Mouse (Mus musculus) bone marrow, adult 2 months (tissue): ENCODE data around the gene Gpr157. TPM values are rescaled to one million over a fixed set of nuclear protein-coding genes. Genes with fewer than 3 reads are reported as not detected.
A peak's percentile ranks its signal among the peaks of the same experiment; 100 is the strongest.

ENCODE experiments used
- H3K27ac ChIP-seq: fragments of 200-500 bp; 2 replicates; pipeline ENCODE4 v1.5.1; 2012; ENCODE audit warnings: low read depth, mild to moderate bottlenecking, control low read depth, inconsistent platforms, low read length; ENCODE audit not compliant: control insufficient read depth, poor library complexity, insufficient read depth
- H3K4me1 ChIP-seq: fragments of 200-500 bp; 2 replicates; pipeline ENCODE4 v1.6.1; 2011; ENCODE audit warnings: low read length; ENCODE audit not compliant: control insufficient read depth, insufficient read depth
- H3K4me3 ChIP-seq: fragments of 200-500 bp; replicated peaks from 2 replicates; pipeline ENCODE3; 2011; ENCODE audit warnings: mild to moderate bottlenecking, low read depth, low read length, control low read depth; ENCODE audit not compliant: control insufficient read depth
- CTCF ChIP-seq: fragments of 200-500 bp; IDR thresholded peaks from 2 replicates; pipeline ENCODE4 v1.5.1; 2011; ENCODE audit warnings: low read length, control low read depth; ENCODE audit not compliant: control insufficient read depth, insufficient read depth
- POLR2A ChIP-seq: fragments of 200-500 bp; IDR thresholded peaks from 2 replicates; pipeline ENCODE4 v1.6.1; 2011; ENCODE audit warnings: low read depth, mild to moderate bottlenecking, control low read depth, low read length, borderline replicate concordance; ENCODE audit not compliant: control insufficient read depth
- WGBS: fragments of 180-500 bp; shearing (Covaris S2); methylation state at CpG from one replicate; pipeline ENCODE4 v1.1.7; 2018; 5-methylcytosine and 5-hydroxymethylcytosine counted together
- polyA plus RNA-seq: library from polyadenylated mRNA; stranded (reverse); fragments of >200 nt; gene quantifications from 2 replicates; pipeline ENCODE4 v1.2.4, GENCODE M21; 2011; ENCODE audit warnings: low replicate concordance; ENCODE audit not compliant: missing spikeins, insufficient read depth, insufficient read length

Gene Gpr157
- polyA plus RNA-seq, 1 experiment: 1.6 TPM

GRCm38 (mm10) chr4:150049157-150049513 is 38.0 kb upstream of the Gpr157 start:
- 23% methylated on average over 15 of the region's 15 CpGs for WGBS
- TF ChIP-seq POLR2A: no peak
- TF ChIP-seq CTCF: no peak
- no peak overlapping the region for H3K4me3 ChIP-seq
- H3K4me1 ChIP-seq: no peaks in the 10 kb centered on the region
- no peak overlapping the region for H3K27ac ChIP-seq

- H3K27ac ChIP-seq: no peak overlapping the region
- H3K4me3 ChIP-seq: no peak overlapping the region
- no peaks in the 10 kb centered on the region for H3K4me1 ChIP-seq
- 36% methylated on average over 13 of the region's 13 CpGs for WGBS
- TF ChIP-seq POLR2A (no peak), CTCF (peak; percentile 13; the same call in 1 of the 2 replicates)
Observed at GRCm38 (mm10) chr4:150049564-150050226, 37.5 kb upstream of the Gpr157 start.

- TF ChIP-seq CTCF (no peak), POLR2A (no peak)
- Histone ChIP-seq H3K4me3 (no peak overlapping the region), H3K4me1 (peaks cover 1% of the 10 kb centered on the region; the same call in 1 of the 2 replicates), H3K27ac (no peak overlapping the region)
- WGBS: 77% methylated on average over 8 of the region's 8 CpGs
Observed at GRCm38 (mm10) chr4:150051514-150051913, 35.7 kb upstream of the Gpr157 start.

GRCm38 (mm10) chr4:150052380-150052779 is 34.8 kb upstream of the Gpr157 start:
- H3K4me3 ChIP-seq: no peak overlapping the region
- no peak overlapping the region for H3K27ac ChIP-seq
- TF ChIP-seq CTCF (no peak), POLR2A (no peak)
- H3K4me1 ChIP-seq: peaks cover 1% of the 10 kb centered on the region; the same call in 1 of the 2 replicates
- 84% methylated on average over 3 of the region's 3 CpGs for WGBS

GRCm38 (mm10) chr4:150056171-150056570 is 31.0 kb upstream of the Gpr157 start:
- WGBS: 49% methylated on average over 7 of the region's 7 CpGs
- Histone ChIP-seq H3K4me3 (no peak overlapping the region), H3K4me1 (peaks cover 3% of the 10 kb centered on the region; the same call in 1 of the 2 replicates), H3K27ac (no peak overlapping the region)
- TF ChIP-seq POLR2A (no peak), CTCF (no peak)

GRCm38 (mm10) chr4:150057722-150058121 is 29.4 kb upstream of the Gpr157 start:
- Histone ChIP-seq H3K27ac (no peak overlapping the region), H3K4me1 (peaks cover 3% of the 10 kb centered on the region; the same call in 1 of the 2 replicates), H3K4me3 (no peak overlapping the region)
- WGBS: 88% methylated on average over 12 of the region's 12 CpGs
- no peak for TF ChIP-seq CTCF
- no peak for TF ChIP-seq POLR2A

GRCm38 (mm10) chr4:150059841-150060468 is 27.2 kb upstream of the Gpr157 start:
- H3K27ac ChIP-seq: peak overlapping the region; percentile 66
- WGBS: 7% methylated on average over 9 of the region's 9 CpGs

GRCm38 (mm10) chr4:150060469-150061170 is 26.5 kb upstream of the Gpr157 start:
- 31% methylated on average over 23 of the region's 23 CpGs for WGBS
- TF ChIP-seq POLR2A (no peak), CTCF (no peak)
- Histone ChIP-seq H3K4me3 (no peak overlapping the region), H3K4me1 (peaks cover 3% of the 10 kb centered on the region; the same call in 1 of the 2 replicates), H3K27ac (peak overlapping the region; percentile 56)

More at GRCm38 (mm10) chr4:150059841-150060468, 27.2 kb upstream of the Gpr157 start:
- Histone ChIP-seq H3K4me3 (no peak overlapping the region), H3K4me1 (peaks cover 3% of the 10 kb centered on the region; the same call in 1 of the 2 replicates)
- TF ChIP-seq POLR2A (no peak), CTCF (no peak)
